Mouse (Mus musculus) T-helper 17 cell (primary cell): ENCODE data around the gene Gclc.
"Not testable (repeated sequence)": the region's sequence is repeated elsewhere in the genome, so short reads cannot be mapped to it uniquely, and the experiment has no call there.

Experiments
- in situ Hi-C, 2 experiments: fragments of 300-600 bp; cut with MboI, MseI; formaldehyde crosslinking; loops; 1 replicate in 1 of 2; 2 replicates in 1 of 2; pipeline ENCODE4 v1.15.1; 2025; ENCODE audit warnings: high pct_unique_total_duplicates in 2 of 2

The Gclc gene

DNA sequence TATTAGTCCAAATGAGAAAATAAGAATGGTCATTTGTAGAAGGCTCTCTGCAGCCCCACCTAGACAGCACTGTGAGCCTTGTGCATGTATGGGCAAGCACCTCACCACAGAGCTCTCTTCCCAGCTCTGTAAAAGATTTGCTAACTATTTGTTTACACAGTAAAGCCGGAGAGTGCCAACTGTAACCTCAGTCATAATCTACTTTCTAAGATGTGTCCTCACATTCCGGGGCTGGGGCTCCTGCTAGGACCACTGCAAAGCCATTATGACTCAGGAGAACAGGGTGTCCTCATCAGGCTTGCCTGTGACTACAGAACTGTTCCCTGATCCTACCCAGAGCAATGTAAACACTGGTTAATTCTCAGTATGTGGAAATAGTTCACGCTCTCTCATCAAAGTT, 9.5 kb upstream of the Gclc start:
- in situ Hi-C loops: loop anchor here in 1 of 2 experiments (5.0 kb wide), 1 partner anchor 97 kb away; no protein-coding TSS in a partner anchor

DNA sequence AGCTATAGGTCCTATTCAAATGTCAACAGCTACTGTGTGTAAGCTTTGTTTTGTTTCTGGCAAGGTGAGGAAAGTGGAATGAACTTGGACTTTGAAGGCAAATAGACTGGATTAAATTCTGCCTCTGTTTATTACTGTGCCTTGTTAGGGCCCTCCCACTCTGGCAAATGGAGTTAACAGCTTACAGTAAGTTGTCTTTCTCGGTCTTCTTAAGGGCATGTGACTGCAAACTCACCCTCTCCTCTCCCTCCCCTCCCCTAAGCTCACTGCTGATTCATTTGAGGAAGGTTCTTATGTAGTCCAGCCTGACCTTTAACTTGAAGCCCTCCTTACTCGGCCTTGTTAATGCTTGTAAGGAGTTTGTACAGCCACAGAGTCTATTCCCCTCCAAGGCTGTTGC, 8.0 kb upstream of the Gclc start:
- in situ Hi-C loops: no loop called here

DNA sequence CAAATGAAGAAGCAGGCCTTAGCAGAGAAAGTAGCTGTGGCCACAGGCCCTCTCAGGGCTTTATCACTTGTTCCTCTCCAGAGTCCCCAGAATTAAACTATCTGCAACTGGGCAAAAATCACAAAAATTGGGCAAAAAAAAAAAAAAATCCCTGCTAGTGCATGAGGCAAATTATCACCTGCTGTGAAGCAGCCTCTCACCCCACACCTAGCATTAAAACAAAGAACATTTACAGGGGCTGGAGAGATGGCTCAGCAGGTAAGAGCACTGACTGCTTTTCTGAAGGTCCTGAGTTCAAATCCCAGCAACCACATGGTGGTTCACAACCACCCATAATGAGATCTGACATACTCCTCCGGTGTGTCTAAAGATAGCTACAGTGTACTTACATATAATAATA, 6.0 kb upstream of the Gclc start:
- in situ Hi-C loops: not testable (repeated sequence)

DNA sequence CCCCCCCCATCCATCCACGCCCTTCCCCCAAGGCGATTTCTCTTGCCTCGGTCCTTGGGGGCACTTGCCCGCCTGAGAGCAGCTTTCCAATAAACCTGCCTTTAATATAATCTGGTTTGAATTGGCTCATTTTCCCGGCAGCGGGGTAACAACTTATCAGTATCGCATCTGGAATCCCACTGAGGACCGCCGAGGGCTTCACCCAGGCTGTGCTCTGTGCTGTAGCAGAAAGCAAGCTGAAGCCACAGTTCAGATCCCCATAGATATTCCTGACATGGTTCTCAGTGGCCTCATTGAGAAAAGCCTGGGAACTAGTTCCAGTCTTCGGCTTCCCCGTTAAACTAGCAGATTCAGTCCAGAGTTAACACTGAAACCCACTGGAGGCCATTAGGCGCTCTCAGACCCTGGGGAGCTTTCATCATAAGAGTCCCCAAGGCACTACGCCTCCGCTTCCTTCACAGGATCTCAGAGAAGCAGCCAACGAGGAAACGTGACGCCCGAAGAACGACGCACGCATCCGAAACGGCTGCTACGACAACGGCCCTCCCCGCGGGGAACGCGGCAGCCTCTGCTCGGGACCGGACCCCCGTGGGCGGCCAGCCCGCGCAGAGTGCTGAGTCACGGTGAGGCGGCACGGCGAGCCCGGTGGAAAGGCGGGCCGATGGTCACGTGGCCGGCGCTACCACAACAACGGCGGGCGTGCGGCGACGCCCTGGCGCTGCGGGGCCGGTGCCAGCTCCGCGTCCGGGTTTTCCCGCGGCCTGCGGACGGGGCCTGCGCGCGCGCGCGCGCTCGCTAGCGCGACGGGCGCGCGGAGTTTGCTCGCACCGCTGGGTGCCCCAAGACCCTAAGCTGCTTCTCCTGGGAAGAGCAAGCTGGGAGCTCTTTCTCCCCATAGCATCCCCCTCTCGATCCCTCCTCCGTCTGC, 3.9 kb upstream of the Gclc start:
- in situ Hi-C loops: loop anchor here in 1 of 2 experiments (5.0 kb wide), 1 partner anchor 93 kb away; no protein-coding TSS in a partner anchor

DNA sequence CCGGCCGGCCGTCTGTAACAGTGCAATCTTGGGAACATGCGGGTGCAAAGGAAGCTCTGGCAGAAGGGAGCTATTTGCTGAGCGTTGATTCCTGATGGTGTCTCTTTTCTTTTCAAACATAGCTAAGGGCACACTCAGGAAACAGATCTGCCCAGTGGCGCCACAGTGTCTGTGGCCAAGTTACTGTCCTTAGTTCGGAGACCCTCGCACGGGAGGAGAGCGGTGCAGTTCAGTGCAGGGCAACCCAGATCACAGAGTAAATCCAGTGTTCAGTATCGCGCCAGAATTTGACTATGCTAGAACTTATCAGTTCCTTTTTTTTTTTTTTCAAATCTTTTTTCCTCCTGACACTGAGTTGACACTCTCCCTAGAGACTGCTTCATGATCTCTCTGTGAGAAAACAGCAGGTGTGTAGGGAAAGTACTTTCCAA, 3.2 kb upstream of the Gclc start:
- in situ Hi-C loops: loop anchor here in 1 of 2 experiments (5.0 kb wide), 1 partner anchor 94 kb away; no protein-coding TSS in a partner anchor

DNA sequence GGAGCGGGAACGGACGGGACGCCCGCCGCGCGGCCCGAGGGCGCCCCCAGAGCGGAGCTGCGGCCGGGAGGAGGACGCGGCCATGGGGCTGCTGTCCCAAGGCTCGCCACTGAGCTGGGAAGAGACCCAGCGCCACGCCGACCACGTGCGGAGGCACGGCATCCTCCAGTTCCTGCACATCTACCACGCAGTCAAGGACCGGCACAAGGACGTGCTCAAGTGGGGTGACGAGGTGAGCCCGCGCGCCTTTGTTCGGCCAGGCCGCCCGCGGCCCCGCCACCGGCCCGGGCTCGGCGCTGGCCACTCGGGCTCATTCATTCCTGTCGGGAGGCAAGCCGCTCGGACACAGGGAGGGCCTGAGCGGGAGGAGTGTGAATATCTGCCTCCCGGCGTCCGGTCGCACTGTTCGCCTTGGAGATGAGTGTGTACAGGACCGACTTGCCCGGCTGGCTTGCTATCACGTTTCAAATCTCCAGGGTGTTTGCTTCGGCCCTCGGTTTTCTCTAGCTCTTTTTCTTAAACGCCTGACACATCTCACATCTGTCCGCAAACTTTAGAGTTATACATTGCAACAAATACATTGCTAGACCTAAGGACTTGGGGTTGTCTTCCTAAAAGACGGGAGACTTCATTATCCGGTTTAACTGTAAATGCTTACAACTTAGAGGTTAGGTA, 530 bp downstream of the Gclc start:
- in situ Hi-C loops: loop anchor here in 1 of 2 experiments (5.0 kb wide), 1 partner anchor 98 kb away; no protein-coding TSS in a partner anchor

DNA sequence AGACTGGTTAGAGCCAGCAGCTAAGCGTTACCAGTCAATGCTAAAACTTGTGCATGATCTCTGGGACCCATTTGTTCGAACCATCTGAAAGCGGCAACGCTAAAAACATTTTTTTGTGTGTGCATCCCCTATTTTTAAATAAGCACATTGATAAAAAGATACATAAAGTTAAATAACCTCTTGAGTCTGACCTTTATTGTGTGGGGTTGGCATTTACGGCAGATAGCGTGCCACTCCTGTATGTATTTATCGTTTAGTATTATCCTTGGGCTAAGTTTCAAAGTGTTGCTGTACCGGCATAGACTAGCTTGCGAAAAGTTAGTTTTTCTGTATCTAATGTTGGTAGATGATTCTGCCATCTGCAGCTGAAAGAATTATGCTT, 1.1 kb downstream of the Gclc start:
- in situ Hi-C loops: no loop called here

DNA sequence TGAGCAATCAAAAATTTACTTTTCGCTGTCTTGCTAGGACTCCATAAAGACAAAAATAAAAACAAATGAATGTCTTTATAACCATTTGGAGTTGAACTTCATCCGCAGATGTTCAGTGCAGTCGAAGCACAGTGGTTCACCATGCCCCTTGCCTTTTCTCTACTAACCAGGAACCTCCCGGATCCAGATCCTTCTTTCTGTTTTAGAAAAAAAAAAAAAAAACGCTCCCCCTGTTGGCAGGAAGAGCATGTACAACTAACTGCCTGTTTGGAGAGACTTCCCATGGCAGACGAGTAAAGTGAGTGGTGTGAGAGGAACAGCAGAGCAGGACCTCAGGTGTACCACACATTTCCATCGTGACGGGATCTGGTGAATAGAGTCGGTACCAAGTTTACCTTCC, 1.7 kb downstream of the Gclc start:
- in situ Hi-C loops: no loop called here

DNA sequence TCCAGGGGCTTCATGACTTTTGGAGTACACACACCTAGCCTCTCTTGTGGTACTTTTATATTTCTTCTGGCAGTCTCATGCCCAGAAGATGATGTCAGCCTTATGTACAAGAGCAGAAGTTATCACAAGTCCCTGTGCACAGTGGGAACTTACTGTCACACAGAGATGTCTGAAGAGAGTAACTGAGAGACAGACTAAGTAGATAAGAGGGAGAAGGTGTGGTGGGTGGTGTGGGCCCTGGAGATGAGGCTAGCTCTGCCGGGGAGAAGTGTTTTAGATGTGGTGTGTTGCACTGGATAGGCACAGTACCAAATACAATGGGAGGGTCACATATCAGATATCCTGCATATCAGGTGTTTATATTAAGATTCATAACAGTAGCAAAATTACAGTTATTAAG, 3.0 kb downstream of the Gclc start:
- in situ Hi-C loops: no loop called here

DNA sequence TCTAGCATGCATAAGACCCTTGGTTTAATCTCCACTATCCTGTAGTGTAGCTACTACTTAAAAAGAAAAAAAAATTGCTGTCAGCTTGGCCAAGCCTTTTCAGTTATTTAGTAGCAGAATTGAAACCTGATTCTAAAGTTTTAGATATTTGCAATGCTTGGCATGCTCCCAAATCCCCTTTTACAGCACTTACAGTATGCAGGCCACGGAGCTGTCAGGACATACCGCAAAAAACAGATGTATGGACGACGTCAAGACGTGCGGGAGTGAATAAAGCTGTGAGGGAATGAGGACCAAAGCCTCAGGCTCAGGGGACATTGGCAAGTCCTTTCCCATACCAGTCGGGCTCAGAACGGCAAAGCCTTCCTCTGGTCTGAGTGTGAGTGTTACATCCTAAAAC, 4.1 kb downstream of the Gclc start:
- in situ Hi-C loops: no loop called here

DNA sequence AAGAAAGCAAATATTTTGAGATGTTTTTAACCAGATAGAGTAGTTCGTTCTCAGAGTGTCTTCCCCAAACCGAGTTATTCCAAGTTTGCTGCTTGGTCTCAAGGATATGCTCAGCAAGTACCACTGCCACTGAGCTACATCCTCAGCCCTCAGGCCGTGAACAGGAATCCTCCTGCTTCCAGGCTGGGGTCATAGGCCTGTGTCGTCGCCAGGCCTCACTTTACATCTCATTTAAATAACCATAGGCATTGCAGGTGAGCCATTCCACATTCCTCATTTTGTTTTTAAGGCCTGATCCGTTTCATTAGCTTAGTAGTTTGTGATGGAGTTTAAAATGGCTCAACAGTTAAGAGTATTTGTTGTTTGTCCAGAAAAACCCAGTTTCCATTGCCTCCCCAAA, 4.8 kb downstream of the Gclc start:
- in situ Hi-C loops: no loop called here

DNA sequence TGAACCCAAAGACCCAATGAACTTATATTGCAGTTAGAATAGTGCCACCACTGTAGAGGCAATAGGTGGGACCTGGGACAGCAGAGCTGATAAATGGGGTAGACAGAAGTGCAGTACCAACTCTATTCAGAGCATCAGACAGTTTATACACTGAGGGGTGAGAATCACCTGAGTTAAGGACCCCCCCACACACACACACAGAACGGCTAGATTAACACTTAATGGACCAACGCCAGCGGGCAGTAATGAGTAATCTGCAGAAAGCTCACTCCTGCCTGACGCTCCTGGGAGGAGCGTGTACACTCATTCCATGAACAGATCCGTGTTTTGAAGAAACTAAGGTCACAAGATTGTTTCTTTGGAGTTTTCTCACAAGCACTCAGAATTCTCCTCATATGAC, 5.4 kb downstream of the Gclc start:
- in situ Hi-C loops: no loop called here

DNA sequence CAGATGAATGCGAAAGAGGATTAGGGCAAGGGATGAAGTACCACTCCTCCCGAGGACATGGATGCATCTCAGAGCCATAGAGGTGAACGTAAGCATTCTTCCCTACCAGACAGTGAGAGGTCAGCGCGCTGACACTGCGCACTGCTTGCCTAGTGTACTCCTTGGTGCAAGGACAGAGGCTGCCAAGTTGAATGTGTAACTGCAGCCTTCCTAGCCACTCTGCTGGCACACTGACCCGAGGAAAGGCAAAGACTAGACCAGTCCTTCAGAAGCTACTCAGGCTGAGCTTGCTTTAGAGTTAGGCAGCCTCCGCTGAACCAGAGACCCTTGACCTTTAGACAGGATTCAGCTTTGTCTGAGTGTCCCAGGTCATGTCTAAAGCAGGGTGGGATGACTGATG, 11.9 kb downstream of the Gclc start:
- in situ Hi-C loops: no loop called here

DNA sequence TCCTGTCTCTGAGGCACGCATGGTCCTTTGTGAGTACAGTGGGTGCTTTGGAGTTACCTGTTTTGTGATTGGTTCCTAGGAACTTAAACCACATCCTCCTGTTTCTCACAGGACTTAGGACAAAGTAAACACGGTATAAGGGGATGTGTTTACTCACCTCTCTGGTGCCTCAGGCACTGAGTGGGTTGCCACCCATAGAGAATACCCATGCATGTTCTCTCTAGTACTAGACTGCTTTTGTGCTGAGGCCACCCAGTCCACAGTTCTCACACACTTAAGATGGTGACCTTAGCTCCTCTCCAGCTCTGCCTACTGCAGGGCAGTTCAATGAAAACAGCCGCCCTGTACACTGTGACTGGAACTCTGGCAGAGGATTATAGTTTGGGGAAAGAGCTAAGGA, 12.4 kb downstream of the Gclc start:
- in situ Hi-C loops: no loop called here

DNA sequence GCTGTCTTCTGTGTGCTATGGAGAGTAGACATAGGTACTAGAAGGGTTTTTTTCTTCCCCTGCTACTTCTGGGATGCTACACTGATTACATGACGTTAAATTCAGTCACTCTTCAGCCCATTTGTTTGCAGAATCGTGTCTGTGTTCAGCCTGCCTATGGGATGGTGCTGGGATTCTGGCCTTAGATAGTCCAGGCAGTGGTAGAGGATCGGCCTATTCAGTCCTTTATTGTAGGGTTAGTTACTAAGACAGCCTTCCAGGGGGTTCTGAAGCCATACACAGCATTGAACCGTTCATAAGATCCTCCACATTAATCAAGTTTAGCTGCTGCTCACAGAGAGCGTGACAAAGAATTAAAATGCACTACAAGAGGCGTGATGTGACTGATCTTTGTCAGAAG, 16.6 kb downstream of the Gclc start:
- in situ Hi-C loops: no loop called here

DNA sequence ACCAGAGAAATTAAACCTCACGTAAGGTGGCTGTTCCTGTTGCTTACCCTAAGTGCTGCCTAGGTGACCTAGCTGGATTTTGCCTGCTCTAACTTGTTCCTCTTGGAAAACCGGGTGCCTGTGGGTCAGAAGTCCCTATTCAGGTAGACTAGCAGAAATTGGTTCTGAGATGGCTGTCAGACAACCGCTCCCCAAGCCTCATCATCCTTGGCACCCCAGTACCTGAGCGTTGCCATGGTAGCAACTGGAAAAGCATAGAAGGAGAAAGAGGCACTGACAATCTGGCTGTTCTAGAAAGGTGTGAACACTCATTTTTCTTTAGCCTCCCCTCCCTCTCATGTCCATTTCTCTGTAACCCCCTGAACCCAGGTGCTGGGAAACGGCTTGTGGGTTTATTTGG, 17.0 kb downstream of the Gclc start:
- in situ Hi-C loops: no loop called here

DNA sequence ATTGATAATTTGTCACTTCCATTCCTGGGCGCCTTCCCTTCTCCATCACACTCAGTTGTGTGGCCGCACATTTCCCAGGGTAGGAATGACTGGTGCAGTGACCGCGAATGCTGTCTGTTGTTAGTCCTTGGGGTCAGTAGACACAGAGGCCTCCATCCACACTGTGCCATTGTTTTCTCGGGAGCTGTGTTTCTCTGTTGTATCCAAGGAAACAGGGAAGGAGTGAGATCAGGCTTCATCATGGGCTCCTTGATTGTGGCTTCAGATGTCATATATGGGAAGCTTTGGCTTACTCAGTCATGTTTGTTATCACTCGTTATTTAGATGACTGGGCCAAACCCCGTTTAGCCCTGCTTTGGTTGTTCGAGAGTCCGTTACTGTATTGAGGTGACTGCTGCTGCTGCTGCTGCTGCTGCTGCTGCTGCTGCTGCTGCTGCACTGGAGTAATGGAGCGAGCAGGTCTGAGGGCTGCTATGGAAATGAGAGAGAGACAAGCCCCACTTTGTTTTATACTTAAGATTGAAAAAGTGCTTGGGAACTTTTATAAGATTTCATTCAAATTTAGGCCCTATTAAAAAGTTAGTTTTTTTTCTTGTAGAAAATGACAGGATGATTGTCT, 17.5 kb downstream of the Gclc start:
- in situ Hi-C loops: no loop called here

DNA sequence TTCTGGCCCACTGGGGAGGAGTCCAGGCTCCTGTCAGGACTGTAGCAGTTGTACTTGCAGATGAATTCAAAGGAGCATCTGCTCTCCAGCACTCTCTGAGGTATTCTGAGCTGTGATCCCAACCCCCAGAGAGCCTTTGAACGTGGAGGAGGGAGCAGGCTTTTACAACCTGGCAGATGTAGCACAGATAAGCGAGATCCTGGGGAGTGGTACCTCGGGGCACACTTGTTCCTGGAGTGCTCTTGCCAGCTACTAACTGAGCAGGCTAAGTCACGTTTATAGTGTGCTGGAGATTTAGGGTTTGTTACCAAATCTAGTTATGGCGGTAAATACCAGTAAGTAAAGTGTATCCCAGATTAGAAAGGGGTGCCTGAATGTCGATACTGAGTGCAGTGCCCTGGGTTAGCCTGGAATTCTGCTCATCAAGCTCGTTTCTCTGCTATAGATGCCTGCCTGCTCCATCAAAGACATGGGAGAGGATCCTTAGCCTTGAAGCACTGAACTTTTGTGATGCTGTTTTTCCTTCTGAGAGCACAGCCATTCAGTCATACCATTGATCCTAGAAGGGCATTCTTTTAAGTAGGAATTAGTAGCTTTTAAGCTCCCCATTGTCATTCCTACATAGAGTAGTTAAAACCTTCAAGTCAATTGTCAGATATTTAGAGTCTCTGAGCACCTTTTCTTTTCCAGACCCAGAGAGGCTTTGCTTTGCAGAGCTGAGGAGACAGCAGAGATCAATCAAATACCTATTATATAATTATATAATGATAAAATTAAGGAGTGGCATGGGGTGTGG, 22.6 kb downstream of the Gclc start:
- in situ Hi-C loops: no loop called here

DNA sequence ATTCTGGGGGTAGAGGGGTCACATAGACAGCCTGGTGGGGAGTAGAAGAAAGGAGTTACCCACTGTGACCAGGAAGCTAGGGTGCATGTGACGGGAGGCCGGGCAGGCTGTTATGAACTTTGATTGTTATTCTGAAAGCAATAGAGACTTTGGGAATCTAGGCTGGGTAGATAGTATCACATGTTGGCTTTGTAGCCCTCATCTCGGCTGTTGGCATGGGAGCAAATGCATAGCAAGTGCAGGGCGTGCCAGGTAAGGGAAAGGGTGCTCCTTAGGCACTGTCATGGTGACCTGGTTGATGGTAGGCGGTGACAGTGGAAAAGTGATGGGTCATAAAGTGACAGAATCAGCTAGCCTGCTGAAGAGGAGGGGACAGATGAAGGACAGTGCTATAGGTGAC, 23.3 kb downstream of the Gclc start:
- in situ Hi-C loops: no loop called here

DNA sequence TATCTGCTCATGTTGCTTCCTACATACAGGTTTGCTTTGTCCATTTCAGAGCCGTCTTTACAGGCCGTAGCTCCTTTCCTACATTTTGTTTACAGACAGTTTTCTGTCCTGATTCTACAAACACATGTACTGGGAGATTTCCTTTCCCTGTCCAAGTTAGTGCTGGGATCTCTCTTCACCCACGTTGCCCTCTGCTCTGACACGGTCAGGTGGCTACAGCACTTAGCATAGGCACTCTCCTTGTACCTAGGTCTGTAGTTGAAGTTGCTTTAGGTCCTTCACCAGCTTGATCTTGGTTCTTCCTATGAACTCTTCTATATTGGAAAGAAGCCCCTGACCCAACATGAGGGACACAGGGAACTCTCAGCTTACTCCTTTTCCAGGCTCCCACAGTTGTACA, 25.4 kb downstream of the Gclc start:
- in situ Hi-C loops: no loop called here

DNA sequence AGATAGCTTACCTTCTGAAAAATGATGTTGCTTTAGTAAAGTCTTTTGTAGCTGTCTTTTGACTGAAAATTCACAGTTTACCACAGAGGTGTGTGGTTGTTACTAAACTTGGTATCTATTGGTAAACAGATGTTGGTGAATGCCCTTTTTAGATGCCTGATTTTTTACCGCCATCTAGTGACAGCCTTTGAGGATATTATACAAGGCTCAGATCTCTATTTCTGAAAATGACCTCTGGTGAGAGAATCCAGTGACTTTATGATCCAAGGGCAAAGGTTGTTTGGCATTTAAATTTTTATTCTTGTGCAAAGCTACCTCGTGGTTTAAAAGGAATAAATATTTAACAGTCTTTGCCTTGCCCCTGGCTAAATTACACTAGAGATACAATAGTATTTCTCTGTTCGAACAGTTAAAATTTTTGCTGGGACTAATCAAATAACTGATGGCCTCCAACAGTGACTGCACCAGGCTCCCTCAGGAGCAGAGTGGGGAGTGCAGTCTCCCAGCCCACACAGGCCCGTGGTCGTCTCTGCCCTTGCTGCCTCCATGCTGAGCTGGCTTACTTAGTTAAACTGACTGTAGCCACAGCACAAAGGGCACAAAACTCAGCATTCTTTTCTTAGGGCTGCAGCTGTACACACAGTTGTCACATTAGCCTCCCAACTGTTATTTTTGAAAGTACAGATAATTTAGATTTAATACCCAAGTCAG, 27.3 kb downstream of the Gclc start:
- in situ Hi-C loops: no loop called here
